Mouse (Mus musculus): Measurements from ENCODE around the gene Phlpp1. TPM values are rescaled to one million over a fixed set of nuclear protein-coding genes. Genes with fewer than 3 reads are reported as not detected.
A peak's percentile ranks its signal among the peaks of the same experiment; 100 is the strongest.

The Phlpp1 gene
- polyA plus RNA-seq, 1 experiment from 2014 or later, result 8.0 TPM

- Histone ChIP-seq H3K9ac (no peak overlapping the region), H3K36me3 (ENCODE audit: poor library complexity, severe bottlenecking) (no peaks in the 10 kb centered on the region), H3K27ac (no peak overlapping the region), H3K27me3 (no peaks in the 10 kb centered on the region), H3K4me2 (no peak overlapping the region), H3K4me1 (0 out of 2 replicates have a peak, but pooled peaks cover 5% of the 10 kb centered on the region), H3K4me3 (no peak overlapping the region), H3K9me3 (replicated peaks) (no peaks in the 10 kb centered on the region)
- 81% methylated on average over 2 of the region's 2 CpGs for WGBS
- ATAC-seq, result no peak
Measured at GRCm38 (mm10) chr1:106410858-106411257, 239.3 kb downstream of the Phlpp1 start.

- peak; percentile 57 for ATAC-seq
- WGBS, result 38% methylated on average over 9 of the region's 9 CpGs
- H3K36me3 ChIP-seq (ENCODE audit: poor library complexity, severe bottlenecking), result no peaks in the 10 kb centered on the region
Measured at GRCm38 (mm10) chr1:106425128-106425936, 253.8 kb downstream of the Phlpp1 start.

GRCm38 (mm10) chr1:106428170-106428569, 256.6 kb downstream of the Phlpp1 start:
- WGBS, result 43% methylated on average over 8 of the region's 8 CpGs
- Histone ChIP-seq H3K9ac (no peak overlapping the region), H3K27me3 (no peaks in the 10 kb centered on the region), H3K4me3 (no peak overlapping the region), H3K4me2 (0 out of 2 replicates have a peak overlapping the region, but pooled peaks have one; percentile 16), H3K4me1 (peaks cover 15% of the 10 kb centered on the region), H3K9me3 (replicated peaks) (no peaks in the 10 kb centered on the region), H3K27ac (no peak overlapping the region; the same call in 1 of the 2 replicates), H3K36me3 (ENCODE audit: poor library complexity, severe bottlenecking) (no peaks in the 10 kb centered on the region)
- peak; percentile 83 for ATAC-seq

More at GRCm38 (mm10) chr1:106425128-106425936, 253.8 kb downstream of the Phlpp1 start:
- peaks cover 15% of the 10 kb centered on the region for H3K4me1 ChIP-seq
- H3K4me3 ChIP-seq, result no peak overlapping the region
- no peak overlapping the region for H3K9ac ChIP-seq
- H3K9me3 ChIP-seq (replicated peaks), result no peaks in the 10 kb centered on the region
- no peaks in the 10 kb centered on the region for H3K27me3 ChIP-seq
- H3K27ac ChIP-seq, result no peak overlapping the region
- no peak overlapping the region for H3K4me2 ChIP-seq

GRCm38 (mm10) chr1:106428580-106428979, 257.0 kb downstream of the Phlpp1 start:
- H3K4me3 ChIP-seq, result no peak overlapping the region
- H3K4me2 ChIP-seq, result 0 out of 2 replicates have a peak overlapping the region, but pooled peaks have one; percentile 16
- 70% methylated on average over 4 of the region's 4 CpGs for WGBS
- H3K4me1 ChIP-seq, result peaks cover 15% of the 10 kb centered on the region
- peak; percentile 55 for ATAC-seq
- H3K36me3 ChIP-seq (ENCODE audit: poor library complexity, severe bottlenecking), result no peaks in the 10 kb centered on the region
- no peaks in the 10 kb centered on the region for H3K27me3 ChIP-seq
- no peak overlapping the region; the same call in 1 of the 2 replicates for H3K27ac ChIP-seq
- H3K9me3 ChIP-seq (replicated peaks), result no peaks in the 10 kb centered on the region
- no peak overlapping the region for H3K9ac ChIP-seq

- Histone ChIP-seq H3K9ac (no peak overlapping the region), H3K4me1 (peaks cover 4% of the 10 kb centered on the region; the same call in 1 of the 2 replicates), H3K4me2 (no peak overlapping the region), H3K27me3 (no peaks in the 10 kb centered on the region), H3K27ac (no peak overlapping the region), H3K36me3 (ENCODE audit: poor library complexity, severe bottlenecking) (no peaks in the 10 kb centered on the region), H3K4me3 (no peak overlapping the region), H3K9me3 (replicated peaks) (no peaks in the 10 kb centered on the region)
- WGBS, result 80% methylated on average over 2 of the region's 2 CpGs
- no peak for ATAC-seq
Measured at GRCm38 (mm10) chr1:106433580-106433979, 262.0 kb downstream of the Phlpp1 start.

Other genes starting within 250 kb of the Phlpp1 start
- gene Zcchc2, start 181.3 kb upstream of the Phlpp1 start, polyA plus RNA-seq (2015; fragmentation: Nextera tagmentation; extraction: Ambion mirVana), result 1.7 and 1.8 TPM in 2 replicates